In genomic region chr12:8506954-8507707, GRCm38 (mm10) we compare ENCODE assay signal across 18 mouse cellular contexts. TPM values are rescaled to one million over a fixed set of nuclear protein-coding genes. Genes with fewer than 3 reads are reported as not detected.
DNase-seq lines count a peak whose midpoint lies in the region; ATAC-seq and TF ChIP-seq lines count a peak whose summit lies in the region.
"Had no signal": no experiment of that assay in that cellular context is flagged by ENCODE, and none has a peak within 500 bp of the region (broad histone marks: within the 10 kb centered on the region; RNA-seq: fewer than 3 reads in every experiment).

No protein-coding gene starts in this region.

- peak; percentile 92 for DNase-seq in liver, adult 2 months (ENCODE audit: extremely low read depth, low read depth, low spot score)
- DNase-seq in liver, postnatal 0 days: peak; percentile 62
- no peak for DNase-seq in spleen, postnatal 36 days (ENCODE audit: low spot score in 2 of 2)
- DNase-seq in frontal cortex, postnatal 36 days (ENCODE audit: low spot score in 2 of 2): no peak
- no peak for DNase-seq in urinary bladder, postnatal 10 days (ENCODE audit: low spot score)
- DNase-seq: cerebellum, adult 11 months; gastrocnemius, postnatal 36 days; kidney, postnatal 14 days; left cerebral cortex, postnatal 4 days; thymus, postnatal 36 days had no signal

- H3K27me3 ChIP-seq in liver, adult 2 months (ENCODE audit: control insufficient read depth, insufficient read depth, low read length): no peaks in the 10 kb centered on the region
- H3K27me3 ChIP-seq in liver, embryonic 12.5 days (replicated peaks): no peaks in the 10 kb centered on the region
- no peaks in the 10 kb centered on the region for H3K27me3 ChIP-seq in liver, postnatal 0 days (ENCODE audit: insufficient read depth, low read length)
- H3K27me3 ChIP-seq: CH12.LX; hindbrain, embryonic 12.5 days; intestine, embryonic 15.5 days; Patski had no signal

- TF ChIP-seq POLR2A in liver, adult 2 months (IDR thresholded peaks at IDR 0.05; ENCODE audit: extremely low read depth, insufficient read depth, low read length): no peak

- no peak for TF ChIP-seq EP300 in liver, postnatal 0 days (IDR thresholded peaks at IDR 0.05; ENCODE audit: low read depth)

- H3K27ac ChIP-seq in liver, adult 2 months (replicated peaks; ENCODE audit: insufficient read depth, low read depth, low read length): no peak overlapping the region; the same call in 1 of the 2 replicates
- no peak overlapping the region for H3K27ac ChIP-seq in liver, embryonic 12.5 days
- H3K27ac ChIP-seq in brown adipose tissue, adult 24 weeks (replicated peaks; ENCODE audit: low read depth, low read length): peak overlapping the region; percentile 72
- peak overlapping the region; percentile 86 for H3K27ac ChIP-seq in liver, postnatal 0 days (ENCODE audit: low read depth)
- H3K27ac ChIP-seq in macrophage: peak overlapping the region; percentile 1; the same call in 1 of the 2 replicates
- H3K27ac ChIP-seq: hindbrain, embryonic 12.5 days; intestine, embryonic 15.5 days had no signal

- 18% methylated on average over 9 of the region's 9 CpGs for WGBS in liver, adult 2 months
- 52% methylated on average over 9 of the region's 9 CpGs for WGBS in liver, embryonic 12.5 days (ENCODE audit: insufficient replicate concordance)
- 34% methylated on average over 9 of the region's 9 CpGs for WGBS in liver, postnatal 0 days (ENCODE audit: insufficient replicate concordance)
- 57% methylated on average over 9 of the region's 9 CpGs for WGBS in macrophage (ENCODE audit: missing documents)

- H3K4me1 ChIP-seq in liver, adult 2 months (ENCODE audit: control insufficient read depth, insufficient read depth, low read length): peaks cover 18% of the 10 kb centered on the region; the same call in 1 of the 2 replicates
- peaks cover 10% of the 10 kb centered on the region for H3K4me1 ChIP-seq in liver, embryonic 12.5 days
- no peaks in the 10 kb centered on the region for H3K4me1 ChIP-seq in brown adipose tissue, adult 24 weeks (ENCODE audit: control insufficient read depth, insufficient read depth, insufficient read length, low read length)
- H3K4me1 ChIP-seq in liver, postnatal 0 days (ENCODE audit: insufficient read depth): peaks cover 16% of the 10 kb centered on the region
- H3K4me1 ChIP-seq: hindbrain, embryonic 12.5 days had no signal

- TF ChIP-seq CTCF in liver, adult 2 months (IDR thresholded peaks at IDR 0.05; ENCODE audit: low read depth, low read length): no peak
- no peak for TF ChIP-seq CTCF in liver, postnatal 0 days (IDR thresholded peaks at IDR 0.05; ENCODE audit: low read depth)

- H3K79me2 ChIP-seq in liver, adult 2 months (ENCODE audit: control insufficient read depth, insufficient read depth, low read length): no peaks in the 10 kb centered on the region
- H3K79me2 ChIP-seq in macrophage (ENCODE audit: inconsistent target): peaks cover 8% of the 10 kb centered on the region; the same call in 1 of the 2 replicates

- ATAC-seq in liver, embryonic 12.5 days: no peak
- peak; percentile 81 for ATAC-seq in liver, postnatal 0 days
- ATAC-seq: forebrain, embryonic 14.5 days; intestine, embryonic 15.5 days; Patski had no signal

- H3K4me2 ChIP-seq in liver, embryonic 12.5 days: no peak overlapping the region
- H3K4me2 ChIP-seq in liver, postnatal 0 days (ENCODE audit: low read depth, low read length): no peak overlapping the region
- H3K4me2 ChIP-seq: hindbrain, embryonic 12.5 days; intestine, embryonic 15.5 days had no signal

- H3K4me3 ChIP-seq in liver, adult 2 months (ENCODE audit: insufficient read depth, low read depth, low read length): no peak overlapping the region
- H3K4me3 ChIP-seq in liver, embryonic 12.5 days: no peak overlapping the region
- no peak overlapping the region for H3K4me3 ChIP-seq in brown adipose tissue, adult 24 weeks (ENCODE audit: insufficient read depth, low read depth, low read length)
- no peak overlapping the region for H3K4me3 ChIP-seq in liver, postnatal 0 days (ENCODE audit: low read depth, low read length)
- no peak overlapping the region for H3K4me3 ChIP-seq in macrophage (ENCODE audit: inconsistent target)
- H3K4me3 ChIP-seq: hindbrain, embryonic 12.5 days; intestine, embryonic 15.5 days had no signal

- H3K9ac ChIP-seq in liver, adult 2 months (ENCODE audit: low read depth, low read length): no peak overlapping the region
- H3K9ac ChIP-seq in liver, embryonic 12.5 days: no peak overlapping the region
- H3K9ac ChIP-seq in liver, postnatal 0 days (replicated peaks): no peak overlapping the region
- H3K9ac ChIP-seq: hindbrain, embryonic 12.5 days; intestine, embryonic 15.5 days had no signal

- H3K9me3 ChIP-seq in liver, embryonic 12.5 days (replicated peaks): no peaks in the 10 kb centered on the region
- no peaks in the 10 kb centered on the region for H3K9me3 ChIP-seq in liver, postnatal 0 days (ENCODE audit: low read length)
- H3K9me3 ChIP-seq: hindbrain, embryonic 12.5 days; intestine, embryonic 15.5 days had no signal

- no peaks in the 10 kb centered on the region for H3K36me3 ChIP-seq in liver, adult 2 months (ENCODE audit: control insufficient read depth, insufficient read depth, low read length)
- H3K36me3 ChIP-seq in liver, embryonic 12.5 days: no peaks in the 10 kb centered on the region
- H3K36me3 ChIP-seq in liver, postnatal 0 days (replicated peaks; ENCODE audit: insufficient read depth, low read length): no peaks in the 10 kb centered on the region
- no peaks in the 10 kb centered on the region for H3K36me3 ChIP-seq in macrophage (ENCODE audit: inconsistent target)
- H3K36me3 ChIP-seq: hindbrain, embryonic 12.5 days; intestine, embryonic 15.5 days had no signal

RNA-seq across cellular contexts. Expression of gene Rhob, which starts 7.3 kb away (rescaled TPM):
- 12.8 and 25.2 TPM in 2 replicates for total RNA-seq in liver, adult 2 months (2014; rRNA removed)
- polyA plus RNA-seq in liver, adult 2 months (2012; rRNA removed): 24.9 and 31.0 TPM in 2 replicates
- polyA plus RNA-seq in liver, embryonic 12.5 days (2016; fragmentation: Nextera tagmentation; extraction: Ambion mirVana): 12.3 and 12.4 TPM in 2 replicates
- 106 and 193 TPM in 2 replicates for polyA plus RNA-seq in brown adipose tissue, adult 24 weeks (2012; ENCODE audit: insufficient read depth, insufficient read length, missing spikeins)
- polyA plus RNA-seq in liver, postnatal 0 days (2015; fragmentation: Nextera tagmentation; extraction: Ambion mirVana): 6.9 and 8.7 TPM in 2 replicates
- total RNA-seq in macrophage (2018; cell fraction: chromatin; rRNA removed): 100 to 1,000 TPM in 6 of 26 experiments, 10 to 100 TPM in 20; 29.2 to 170 (median 66.5) TPM
- 100 to 1,000 TPM in 16 of 26 experiments, 10 to 100 TPM in 10; 69.8 to 600 (median 172) TPM for total RNA-seq in macrophage (2018; cell fraction: cytosol; rRNA removed)
- total RNA-seq in macrophage (2018; cell fraction: nucleus; rRNA removed): 100 to 1,000 TPM in 18 of 26 experiments, 10 to 100 TPM in 8; 52.3 to 342 (median 141) TPM
- 52.5 to 182 TPM (median 116 TPM) in 3 replicates for polyA plus RNA-seq in macrophage (2018)

Comparison
In these comparisons a context has a peak if more than half of its experiments do, and no peak if none do; other contexts are left out.
1. H3K27ac ChIP-seq: peak in brown adipose tissue, adult 24 weeks (single experiment), liver, postnatal 0 days (single experiment) and macrophage (single experiment); none in liver, adult 2 months (single experiment) and liver, embryonic 12.5 days (single experiment).
2. DNase-seq: peak in liver, adult 2 months (single experiment) and liver, postnatal 0 days (single experiment); none in spleen, postnatal 36 days (0 of 2), frontal cortex, postnatal 36 days (0 of 2) and urinary bladder, postnatal 10 days (single experiment).